Mouse (Mus musculus) embryonic facial prominence, embryonic 11.5 days (tissue): ENCODE results near the gene Canx. TPM values are rescaled to one million over a fixed set of nuclear protein-coding genes. Genes with fewer than 3 reads are reported as not detected.
"Not testable (repeated sequence)": the region's sequence is repeated elsewhere in the genome, so short reads cannot be mapped to it uniquely, and the experiment has no call there.

Experiments used
- ATAC-seq: fragments of 200-750 bp; cut with Nextera tagmentation; replicated peaks from 2 replicates; pipeline ENCODE4 v1.8.0; 2017; ENCODE audit warnings: low read depth; ENCODE audit not compliant: insufficient number of reproducible peaks, low FRiP score, low TSS enrichment
- DNase-seq: peaks from one replicate; pipeline ENCODE4 v3.0.0-alpha.2; 2015; ENCODE audit warnings: low spot score
- H3K27ac ChIP-seq: fragments of 300-500 bp; sonication (generic); replicated peaks from 2 replicates; pipeline ENCODE4 v1.5.1; 2014; ENCODE audit warnings: mild to moderate bottlenecking, low read depth, low read length, control low read depth
- H3K27me3 ChIP-seq: fragments of 300-500 bp; sonication (generic); 2 replicates; pipeline ENCODE4 v1.6.1; 2014; ENCODE audit warnings: mild to moderate bottlenecking, low read length, moderate library complexity, mixed read lengths; ENCODE audit not compliant: control insufficient read depth, insufficient read depth
- H3K36me3 ChIP-seq: fragments of 300-500 bp; sonication (generic); replicated peaks from 2 replicates; pipeline ENCODE4 v1.6.1; 2014; ENCODE audit warnings: low read depth, mild to moderate bottlenecking, low read length, moderate library complexity, mixed read lengths; ENCODE audit not compliant: control insufficient read depth, insufficient read depth
- H3K4me1 ChIP-seq: fragments of 300-500 bp; sonication (generic); 2 replicates; pipeline ENCODE4 v1.6.1; 2014; ENCODE audit warnings: low read length, mixed read lengths; ENCODE audit not compliant: control insufficient read depth, insufficient read depth
- H3K4me2 ChIP-seq: fragments of 300-500 bp; sonication (generic); 2 replicates; pipeline ENCODE4 v1.6.1; 2014; ENCODE audit warnings: low read depth, mild to moderate bottlenecking, control low read depth, low read length, moderate library complexity
- H3K4me3 ChIP-seq: fragments of 300-500 bp; sonication (generic); 2 replicates; pipeline ENCODE4 v1.5.1; 2014; ENCODE audit warnings: low read depth, low read length, control low read depth
- H3K9ac ChIP-seq: fragments of 300-500 bp; sonication (generic); replicated peaks from 2 replicates; pipeline ENCODE4 v1.6.1; 2014; ENCODE audit warnings: mild to moderate bottlenecking, control low read depth, low read length
- H3K9me3 ChIP-seq: fragments of 300-500 bp; sonication (generic); replicated peaks from 2 replicates; pipeline ENCODE4 v1.6.1; 2016; ENCODE audit warnings: mild to moderate bottlenecking, low read length, inconsistent platforms, mixed read lengths; ENCODE audit not compliant: control insufficient read depth
- WGBS: fragments of 180-500 bp; shearing (Covaris S2); extraction: QIAGEN DNeasy Blood & Tissue Kit; methylation state at CpG from one replicate; pipeline ENCODE4 v1.1.7; 2014; 5-methylcytosine and 5-hydroxymethylcytosine counted together
- polyA plus RNA-seq: library from polyadenylated mRNA; unstranded; fragments of >200 nt; fragmentation: Nextera tagmentation; extraction: Ambion mirVana; gene quantifications from 2 replicates; pipeline ENCODE4 v1.2.1, GENCODE M21; 2014

Canx gene
- polyA plus RNA-seq, 1 experiment from 2014 or later = 265 TPM

DNA sequence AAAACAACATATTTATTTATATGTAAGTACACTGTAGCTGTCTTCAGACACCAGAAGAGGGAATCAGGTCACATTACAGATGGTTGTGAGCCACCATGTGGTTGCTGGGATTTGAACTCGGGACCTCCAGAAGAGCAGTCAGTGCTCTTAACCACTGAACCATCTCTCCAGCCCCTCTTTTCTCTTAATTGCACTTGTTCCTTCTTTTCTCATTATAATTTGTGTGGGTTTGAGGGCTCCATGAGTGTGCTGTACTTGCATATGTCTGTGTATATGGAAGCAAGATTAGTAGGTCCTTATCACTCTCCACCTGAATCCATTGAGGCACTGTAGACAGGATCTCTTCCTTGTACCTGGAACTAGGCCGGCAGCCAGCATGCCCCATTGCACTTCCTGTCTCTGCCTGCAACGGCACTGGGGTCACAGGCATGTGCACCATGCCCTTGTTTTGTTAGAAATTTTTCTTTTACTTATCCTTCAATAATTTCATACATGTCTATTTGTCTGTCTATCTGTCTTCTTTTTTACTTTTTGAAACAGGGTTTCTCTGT, 2.7 kb upstream of the Canx start:
- DNase-seq = no peak
- no peak for ATAC-seq
- H3K27ac ChIP-seq = no peak overlapping the region
- H3K4me1 ChIP-seq = no peaks in the 10 kb centered on the region
- H3K9ac ChIP-seq = no peak overlapping the region
- no peaks in the 10 kb centered on the region for H3K36me3 ChIP-seq
- no peak overlapping the region for H3K4me3 ChIP-seq
- no peak overlapping the region for H3K4me2 ChIP-seq
- no peaks in the 10 kb centered on the region for H3K9me3 ChIP-seq
- whole genome bisulfite sequencing = 91% methylated on average over 3 of the region's 3 CpGs
- H3K27me3 ChIP-seq = no peaks in the 10 kb centered on the region

DNA sequence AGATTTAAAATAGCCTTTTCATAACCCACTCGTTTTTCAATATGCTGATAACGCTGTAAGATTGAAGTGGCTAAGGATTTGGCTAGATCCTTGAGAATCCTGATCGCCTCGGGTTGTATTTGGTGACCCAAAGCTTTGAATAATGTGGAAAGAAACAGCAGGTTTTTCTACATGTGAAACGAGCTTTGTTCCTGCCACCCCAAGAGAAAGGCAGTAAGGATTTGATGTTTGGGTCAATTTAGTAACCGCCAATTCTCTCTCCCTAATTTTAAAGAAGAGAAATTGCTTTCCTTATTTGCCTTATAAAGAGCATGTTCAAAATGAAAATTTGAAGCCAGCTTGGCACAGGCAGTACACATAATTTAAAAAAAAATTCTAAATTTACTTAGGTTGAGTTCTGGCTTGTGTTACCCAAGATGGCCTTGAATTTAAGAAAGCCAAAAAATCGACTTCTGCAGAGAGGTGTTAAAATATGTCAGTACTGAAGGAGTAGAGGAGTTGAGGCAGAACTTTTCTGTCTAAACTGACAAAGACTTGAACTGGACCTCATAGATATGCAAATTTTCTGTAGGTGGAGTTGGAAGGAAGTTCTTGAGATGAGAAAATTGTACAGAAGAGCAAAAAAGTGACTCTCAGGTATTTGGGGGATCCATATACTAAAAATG, 961 bp upstream of the Canx start:
- no peaks in the 10 kb centered on the region for H3K9me3 ChIP-seq
- peak overlapping the region; percentile 96 for H3K9ac ChIP-seq
- peak overlapping the region; percentile 91 for H3K4me3 ChIP-seq
- H3K4me1 ChIP-seq = no peaks in the 10 kb centered on the region
- peak overlapping the region; percentile 69 for H3K27ac ChIP-seq
- ATAC-seq (no peak), DNase-seq (peak; percentile 9)
- H3K27me3 ChIP-seq = no peaks in the 10 kb centered on the region
- H3K4me2 ChIP-seq = peak overlapping the region; percentile 46
- 12% methylated on average over 7 of the region's 7 CpGs for WGBS
- no peaks in the 10 kb centered on the region for H3K36me3 ChIP-seq

DNA sequence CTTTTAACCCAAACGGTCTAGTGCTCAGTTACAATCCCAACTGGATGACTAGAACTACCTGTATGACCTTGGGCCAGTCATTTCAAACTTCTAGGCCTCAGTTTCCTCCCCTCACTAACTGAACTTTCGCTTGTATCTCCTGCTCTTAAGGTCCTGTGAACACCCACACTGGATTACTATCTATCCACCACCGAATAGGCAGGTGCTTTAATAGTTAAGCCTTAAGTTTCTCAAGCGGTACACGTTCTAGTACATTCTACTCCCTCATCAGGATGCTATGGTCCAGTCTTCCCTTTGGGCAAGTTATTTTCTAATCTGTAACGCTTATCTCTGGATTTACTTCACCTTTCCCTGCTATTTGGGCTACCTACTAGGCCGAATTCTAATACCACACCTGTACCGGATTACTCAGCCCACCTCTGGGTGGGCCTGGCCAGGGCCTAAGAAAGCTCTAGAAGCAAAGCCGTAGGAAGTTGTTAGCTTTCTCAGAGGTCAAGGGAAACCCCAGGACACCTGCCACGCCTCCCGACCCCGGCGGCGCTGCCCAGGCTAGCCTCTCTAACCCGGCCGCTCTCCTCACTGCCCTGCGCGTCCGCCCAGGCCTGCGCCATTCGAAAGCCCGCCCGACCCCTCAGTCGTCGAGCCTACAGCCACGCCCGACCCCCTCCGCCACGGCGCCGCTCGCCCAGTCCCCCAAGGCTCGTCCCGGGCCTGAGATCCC, 562 bp downstream of the Canx start:
- WGBS = 1% methylated on average over 34 of the region's 34 CpGs
- no peak; the same call in none of the 2 replicates for ATAC-seq
- H3K4me1 ChIP-seq = no peaks in the 10 kb centered on the region
- H3K9ac ChIP-seq = peak overlapping the region; percentile 96
- peak overlapping the region; percentile 87 for H3K27ac ChIP-seq
- no peak for DNase-seq
- no peaks in the 10 kb centered on the region for H3K9me3 ChIP-seq
- no peaks in the 10 kb centered on the region for H3K36me3 ChIP-seq
- peak overlapping the region; percentile 78 for H3K4me2 ChIP-seq
- peak overlapping the region; percentile 91 for H3K4me3 ChIP-seq
- H3K27me3 ChIP-seq = no peaks in the 10 kb centered on the region

DNA sequence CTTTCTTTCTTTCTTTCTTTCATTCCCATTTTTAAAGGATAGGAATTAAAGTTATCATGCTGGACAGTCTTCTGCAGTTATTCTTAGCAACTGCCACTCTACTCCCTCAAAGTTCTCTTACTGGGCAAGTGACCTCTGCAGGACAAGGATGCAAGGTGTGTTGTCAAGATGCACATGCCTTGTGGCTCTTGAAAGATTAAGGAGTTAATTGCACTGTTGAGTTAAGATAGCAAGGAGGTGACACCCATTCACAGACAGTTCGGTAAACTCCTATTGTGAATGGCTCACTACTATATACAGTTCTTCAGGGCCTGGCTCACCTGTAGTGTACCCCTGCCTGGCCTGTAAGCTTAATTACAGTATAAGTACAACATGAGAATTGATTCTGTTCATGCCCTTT, 1.6 kb downstream of the Canx start:
- Histone ChIP-seq H3K27ac (no peak overlapping the region), H3K36me3 (no peaks in the 10 kb centered on the region), H3K27me3 (no peaks in the 10 kb centered on the region), H3K4me1 (no peaks in the 10 kb centered on the region), H3K4me2 (peak overlapping the region; percentile 78), H3K9me3 (no peaks in the 10 kb centered on the region), H3K4me3 (peak overlapping the region; percentile 91), H3K9ac (peak overlapping the region; percentile 22; the same call in 1 of the 2 replicates)
- WGBS = 56% methylated on average over 1 of the region's 1 CpGs
- ATAC-seq (no peak), DNase-seq (no peak)

DNA sequence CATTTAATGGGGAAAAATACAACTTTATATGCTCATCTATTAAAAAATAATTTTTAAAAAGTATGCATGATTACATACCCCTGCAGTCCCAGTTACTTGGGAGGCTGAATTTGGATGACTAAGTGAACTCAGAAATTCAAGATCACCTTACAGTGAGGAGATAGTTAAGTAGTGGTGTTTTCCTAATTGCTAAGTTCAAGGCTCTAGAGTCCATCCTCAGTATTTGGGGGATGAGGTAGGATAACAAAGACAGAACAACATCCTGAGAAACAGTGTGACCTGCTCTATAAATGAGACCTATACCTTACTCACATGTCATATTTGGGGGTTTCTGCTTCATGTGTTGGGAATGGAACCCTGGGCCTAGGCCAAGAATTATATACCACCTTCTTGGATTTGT, 3.1 kb downstream of the Canx start:
- ATAC-seq (no peak), DNase-seq (no peak)
- Histone ChIP-seq H3K4me3 (no peak overlapping the region), H3K4me2 (no peak overlapping the region), H3K27ac (no peak overlapping the region), H3K4me1 (no peaks in the 10 kb centered on the region), H3K27me3 (no peaks in the 10 kb centered on the region), H3K9ac (no peak overlapping the region), H3K9me3 (no peaks in the 10 kb centered on the region), H3K36me3 (no peaks in the 10 kb centered on the region)

DNA sequence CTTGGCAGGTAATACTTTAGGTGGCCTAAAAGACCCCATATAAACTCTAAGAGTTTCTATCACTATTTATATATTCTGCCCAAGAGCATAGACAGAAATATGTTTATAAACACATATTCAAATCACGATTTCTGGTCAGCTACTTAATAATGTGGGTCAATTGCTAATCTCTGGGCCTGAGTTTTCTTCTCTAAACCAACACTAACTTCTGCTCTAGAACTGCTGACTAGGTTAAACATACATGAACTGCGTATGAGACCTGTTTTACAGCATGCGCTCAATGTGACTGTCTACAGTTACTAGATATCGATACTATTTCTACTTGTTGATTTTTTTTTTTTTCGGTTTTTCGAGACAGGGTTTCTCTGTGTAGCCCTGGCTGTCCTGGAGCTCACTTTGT, 4.2 kb downstream of the Canx start:
- Histone ChIP-seq H3K4me1 (no peaks in the 10 kb centered on the region), H3K4me2 (no peak overlapping the region), H3K9me3 (no peaks in the 10 kb centered on the region), H3K36me3 (no peaks in the 10 kb centered on the region), H3K27me3 (no peaks in the 10 kb centered on the region), H3K27ac (no peak overlapping the region), H3K9ac (no peak overlapping the region), H3K4me3 (no peak overlapping the region)
- DNase-seq (no peak), ATAC-seq (no peak)
- WGBS = 92% methylated on average over 6 of the region's 6 CpGs

DNA sequence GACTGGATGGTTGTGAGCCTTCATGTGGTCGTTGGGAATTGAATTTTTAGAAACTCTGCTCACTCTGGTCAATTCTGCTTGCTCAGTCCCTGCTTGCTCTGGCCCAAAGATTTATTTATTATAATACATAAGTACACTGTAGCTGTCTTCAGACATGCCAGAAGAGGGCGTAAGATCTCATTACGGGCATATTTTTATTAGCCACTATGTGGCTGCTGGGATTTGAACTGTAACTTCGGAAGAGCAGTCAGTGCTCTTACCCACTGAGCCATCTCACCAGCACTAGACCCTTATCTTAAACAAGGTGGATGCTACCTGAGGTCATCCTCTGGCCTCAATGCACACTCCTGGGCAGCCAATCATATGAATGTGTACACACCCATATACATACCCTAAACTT, 6.1 kb downstream of the Canx start:
- H3K27me3 ChIP-seq, ATAC-seq, H3K4me3 ChIP-seq, H3K27ac ChIP-seq, H3K4me2 ChIP-seq, H3K4me1 ChIP-seq, H3K36me3 ChIP-seq, H3K9ac ChIP-seq, H3K9me3 ChIP-seq, DNase-seq: not testable (repeated sequence)
- WGBS = 87% methylated on average over 4 of the region's 4 CpGs

DNA sequence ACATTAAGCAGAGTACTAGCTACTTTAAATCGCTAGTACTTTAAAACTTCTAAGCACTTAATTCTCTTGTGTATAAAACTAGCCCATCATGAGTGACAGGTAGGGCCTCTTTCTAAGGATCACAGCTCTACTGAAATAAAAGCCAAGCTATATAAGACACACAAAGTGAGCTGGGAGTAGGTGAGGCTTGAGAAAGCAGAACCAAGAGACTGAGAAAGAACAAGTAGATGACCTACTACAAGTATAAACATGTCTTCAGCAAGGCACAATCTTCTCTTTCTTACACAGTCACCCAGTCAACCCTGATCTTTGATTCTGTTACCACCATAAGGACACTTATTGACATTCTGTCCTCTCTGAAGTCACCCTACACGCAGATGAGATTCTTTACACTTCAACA, 12.7 kb downstream of the Canx start:
- DNase-seq (no peak), ATAC-seq (no peak)
- no peaks in the 10 kb centered on the region for H3K4me1 ChIP-seq
- H3K27ac ChIP-seq = no peak overlapping the region
- WGBS = 81% methylated on average over 2 of the region's 2 CpGs
- no peak overlapping the region for H3K4me2 ChIP-seq
- no peaks in the 10 kb centered on the region for H3K9me3 ChIP-seq
- peaks cover 4% of the 10 kb centered on the region for H3K36me3 ChIP-seq
- H3K27me3 ChIP-seq = no peaks in the 10 kb centered on the region
- no peak overlapping the region for H3K4me3 ChIP-seq
- no peak overlapping the region for H3K9ac ChIP-seq
